Mouse (Mus musculus) kidney, adult 18-20 months (tissue): ENCODE data around the gene Chit1.
A peak's percentile ranks its signal among the peaks of the same experiment; 100 is the strongest.

Experiments
- DNase-seq: peaks from one replicate; pipeline ENCODE4 v3.0.0; 2021

The Chit1 gene

GRCm38 (mm10) chr1:134192024-134192423 lies 81.0 kb downstream of the Chit1 start:
- DNase-seq = no peak

- DNase-seq = no peak
Measured at GRCm38 (mm10) chr1:134193126-134193525, 82.1 kb downstream of the Chit1 start, which contains the start of gene Mybph. Gene Mybph (plus strand): TSS chr1:134193448.

GRCm38 (mm10) chr1:134193674-134194197 lies 82.7 kb downstream of the Chit1 start:
- no peak for DNase-seq

- no peak for DNase-seq
Measured at GRCm38 (mm10) chr1:134194298-134195022, 83.4 kb downstream of the Chit1 start.

- no peak for DNase-seq
Measured at GRCm38 (mm10) chr1:134195117-134195516, 84.1 kb downstream of the Chit1 start.

- no peak for DNase-seq
Measured at GRCm38 (mm10) chr1:134195571-134195970, 84.5 kb downstream of the Chit1 start.

- peak; percentile 10 for DNase-seq
Measured at GRCm38 (mm10) chr1:134195979-134196378, 84.9 kb downstream of the Chit1 start.

GRCm38 (mm10) chr1:134196386-134196785 lies 85.3 kb downstream of the Chit1 start:
- peak; percentile 76 for DNase-seq

- DNase-seq = no peak
Measured at GRCm38 (mm10) chr1:134197325-134197982, 86.4 kb downstream of the Chit1 start.

- DNase-seq = no peak
Measured at GRCm38 (mm10) chr1:134198197-134198995, 87.4 kb downstream of the Chit1 start.

- DNase-seq = no peak
Measured at GRCm38 (mm10) chr1:134200481-134200880, 89.4 kb downstream of the Chit1 start.
